Mouse (Mus musculus) frontal cortex, postnatal 10 days (tissue): Measurements from ENCODE around the gene Hist1h2ab.

ENCODE experiments used
- DNase-seq, 2 experiments: peaks; one replicate each; pipeline ENCODE4 v3.0.0; 2022; ENCODE audit warnings: low spot score in 2 of 2, mixed read lengths in 1 of 2

Hist1h2ab gene

DNA sequence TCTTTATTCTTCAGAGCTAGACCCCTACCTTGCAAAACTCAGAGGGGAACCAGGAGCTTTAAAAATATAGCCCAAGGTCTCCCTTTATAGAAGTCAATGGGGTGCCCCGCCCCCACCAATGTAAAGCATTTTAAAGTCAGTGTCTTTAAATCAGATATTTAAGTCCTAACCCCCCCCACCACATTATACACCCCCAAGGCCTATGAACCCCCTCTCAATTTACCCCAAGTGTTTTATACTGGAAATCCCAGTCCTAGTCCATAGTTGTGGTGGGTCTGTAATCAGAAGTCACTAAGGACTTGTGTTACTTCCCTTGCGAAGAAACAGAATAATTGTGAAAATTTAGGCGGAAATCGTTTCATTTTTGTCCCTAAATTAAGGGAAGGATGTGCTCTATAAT is 12.9 kb upstream of the Hist1h2ab start:
- DNase-seq, result no peak

DNA sequence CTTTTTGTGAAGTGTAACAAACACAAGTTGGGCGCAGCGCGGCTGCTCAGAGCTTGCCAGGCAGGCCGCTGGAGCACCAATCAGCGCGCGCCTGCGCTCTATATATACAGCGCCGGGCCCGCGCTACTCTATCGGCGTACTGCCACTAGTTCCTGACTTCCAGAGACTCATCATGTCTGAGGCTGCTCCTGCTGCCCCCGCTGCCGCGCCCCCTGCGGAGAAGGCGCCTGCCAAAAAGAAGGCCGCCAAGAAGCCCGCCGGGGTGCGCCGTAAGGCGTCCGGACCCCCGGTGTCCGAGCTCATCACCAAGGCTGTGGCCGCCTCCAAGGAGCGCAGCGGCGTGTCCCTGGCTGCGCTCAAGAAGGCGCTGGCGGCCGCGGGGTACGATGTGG is 12.3 kb upstream of the Hist1h2ab start, which contains the start of gene Hist1h1c:
Hist1h1c (plus strand) TSS at position 132 of the 392 bp plus-strand sequence.
- DNase-seq, result peak; percentile 87 to 88

DNA sequence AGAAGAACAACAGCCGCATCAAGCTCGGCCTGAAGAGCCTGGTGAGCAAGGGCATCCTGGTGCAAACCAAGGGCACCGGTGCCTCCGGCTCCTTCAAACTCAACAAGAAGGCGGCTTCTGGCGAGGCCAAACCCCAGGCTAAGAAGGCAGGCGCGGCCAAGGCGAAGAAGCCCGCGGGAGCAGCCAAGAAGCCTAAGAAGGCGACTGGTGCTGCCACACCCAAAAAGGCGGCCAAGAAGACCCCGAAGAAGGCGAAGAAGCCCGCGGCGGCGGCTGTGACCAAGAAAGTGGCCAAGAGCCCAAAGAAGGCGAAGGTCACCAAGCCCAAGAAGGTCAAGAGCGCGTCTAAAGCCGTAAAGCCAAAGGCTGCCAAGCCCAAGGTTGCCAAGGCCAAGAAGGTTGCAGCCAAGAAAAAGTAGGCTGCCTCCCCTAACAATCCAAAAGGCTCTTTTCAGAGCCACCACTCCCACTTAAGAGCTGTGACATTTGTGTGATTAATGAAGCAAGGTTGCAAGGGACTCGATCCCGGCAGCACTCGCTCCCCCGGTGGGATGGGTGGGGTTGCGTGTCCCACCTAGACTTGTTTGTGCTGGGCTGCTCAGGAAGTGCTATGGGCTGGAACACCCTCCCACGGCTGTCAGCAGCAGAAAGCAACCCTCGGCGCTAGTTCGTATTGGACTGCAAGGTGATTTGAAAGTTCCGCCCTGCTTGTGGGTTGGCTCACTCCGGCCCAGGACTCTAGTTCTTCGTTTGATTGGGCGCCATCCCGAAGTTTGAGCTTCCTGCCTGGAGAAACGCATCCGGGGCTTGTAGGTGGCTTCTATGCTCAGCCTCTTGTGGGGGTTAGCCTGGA is 11.6 kb upstream of the Hist1h2ab start:
- peak; percentile 89 to 91 for DNase-seq

DNA sequence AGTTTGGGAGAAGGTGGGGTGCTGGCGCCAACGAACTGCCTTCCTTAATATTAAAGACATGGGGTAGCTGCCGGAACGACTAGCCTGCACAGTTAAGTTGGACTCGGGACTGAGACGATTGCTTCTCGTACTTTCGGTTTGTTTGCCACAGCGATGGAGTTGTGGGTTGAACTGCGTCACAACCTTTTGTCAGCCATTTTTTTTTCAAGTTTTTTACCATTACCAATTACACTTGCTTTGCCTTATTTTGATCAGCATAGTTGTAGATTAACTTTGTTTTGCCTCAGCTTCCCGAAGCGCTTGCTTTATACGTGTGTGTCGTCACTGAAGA is 11.0 kb upstream of the Hist1h2ab start:
- DNase-seq, result no peak

DNA sequence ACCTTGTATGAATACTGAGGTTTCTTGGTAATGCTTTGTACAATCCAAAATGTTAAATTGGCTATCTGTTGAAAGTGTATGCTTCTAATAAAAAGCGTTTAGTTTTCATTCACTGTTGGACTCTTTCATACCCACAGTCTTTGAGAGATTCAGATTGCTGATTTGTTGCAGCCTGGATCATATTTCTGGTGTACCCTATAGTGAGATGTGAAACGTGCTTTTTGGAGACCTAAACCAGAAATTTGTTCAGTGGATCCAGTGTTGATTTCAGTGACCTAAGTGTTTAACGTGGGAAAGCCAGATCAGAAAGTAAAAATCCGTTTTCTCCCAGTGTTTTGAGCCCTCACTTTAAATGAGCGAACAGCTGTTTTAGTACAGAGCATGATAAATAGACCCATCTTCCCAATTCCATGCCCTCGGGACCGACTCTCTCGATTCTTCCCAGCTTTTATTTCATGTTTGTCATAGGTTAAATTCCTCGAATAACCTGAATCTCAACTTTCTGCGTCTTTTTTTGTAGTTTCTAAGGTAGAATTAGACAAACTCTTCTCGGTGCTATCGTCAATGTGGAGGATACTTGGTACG is 10.6 kb upstream of the Hist1h2ab start:
- DNase-seq, result no peak

DNA sequence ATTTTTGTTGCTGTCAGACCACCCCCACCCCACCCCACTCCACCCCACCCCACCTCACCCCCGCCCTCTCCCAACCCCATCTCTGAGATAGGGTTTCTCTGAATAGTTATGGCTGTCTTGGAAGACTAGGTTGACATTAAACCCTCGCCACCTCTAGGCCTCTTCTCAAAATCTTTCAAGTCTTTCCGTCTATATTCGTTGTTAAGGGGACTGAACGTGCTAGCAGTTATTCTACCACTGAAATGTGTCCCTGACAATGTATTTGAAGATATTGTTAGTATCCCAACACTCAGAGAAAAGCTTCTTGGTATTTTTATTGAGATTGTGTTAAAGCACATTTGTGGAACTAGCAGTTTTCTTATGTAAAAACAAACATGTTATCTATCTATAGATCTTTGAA is 10.0 kb upstream of the Hist1h2ab start:
- DNase-seq, result no peak

DNA sequence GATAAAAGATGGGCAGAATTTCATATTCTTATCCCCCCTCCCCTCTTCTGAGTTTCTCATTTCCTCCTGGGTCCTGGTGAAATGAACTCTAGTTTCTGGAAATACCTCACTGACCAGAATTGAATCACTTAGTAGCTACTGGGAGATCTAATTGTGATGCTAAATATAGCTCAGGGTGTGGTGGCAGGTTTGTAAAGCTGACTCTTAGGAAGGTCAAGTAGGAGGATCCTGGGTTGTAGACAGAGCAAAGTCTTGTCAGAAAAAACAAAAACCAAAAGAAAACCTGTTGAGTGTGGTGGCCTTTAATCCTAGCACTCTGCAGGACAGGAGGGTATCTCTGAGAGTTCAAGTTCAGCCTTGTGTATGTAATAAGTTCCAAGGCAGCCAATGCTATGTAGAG is 8.9 kb upstream of the Hist1h2ab start:
- no peak for DNase-seq

DNA sequence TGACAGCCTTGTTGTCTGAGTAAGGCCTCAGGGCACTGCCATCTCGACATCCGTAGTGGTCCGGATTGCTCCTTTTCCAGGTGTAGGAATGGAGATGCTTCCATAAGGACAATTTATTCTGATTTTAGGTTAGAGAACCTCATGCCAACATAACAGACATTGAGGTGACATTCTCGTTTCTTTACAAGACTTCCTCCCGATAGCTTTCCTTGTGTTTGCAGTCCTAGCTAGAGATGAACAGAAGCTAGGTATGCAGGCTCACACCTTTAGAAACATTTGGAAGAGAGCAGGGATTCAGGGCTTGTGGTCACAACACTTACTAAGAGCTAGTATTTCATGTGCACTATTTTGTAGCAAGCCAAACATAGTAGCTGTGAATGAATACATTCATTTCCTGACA is 7.7 kb upstream of the Hist1h2ab start:
- DNase-seq, result no peak

DNA sequence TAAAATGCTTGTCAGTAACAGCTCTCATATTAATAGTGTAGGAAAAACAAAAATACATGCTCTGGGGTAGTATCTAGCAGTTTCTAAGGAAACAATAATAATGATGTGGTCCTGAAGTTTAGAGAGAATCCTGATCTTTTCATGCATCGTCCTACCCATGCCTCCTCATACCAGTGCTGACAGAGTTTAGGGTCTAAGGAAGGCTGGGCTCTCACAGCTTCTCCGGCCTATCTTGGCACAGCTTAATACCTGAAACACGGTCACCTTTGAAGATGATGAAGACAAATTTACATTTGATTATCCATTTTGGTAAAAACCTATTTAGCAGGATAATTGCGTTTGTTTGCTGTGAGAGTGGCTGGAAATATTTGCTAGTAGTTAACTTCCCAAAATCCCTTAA is 7.0 kb upstream of the Hist1h2ab start:
- DNase-seq, result no peak

DNA sequence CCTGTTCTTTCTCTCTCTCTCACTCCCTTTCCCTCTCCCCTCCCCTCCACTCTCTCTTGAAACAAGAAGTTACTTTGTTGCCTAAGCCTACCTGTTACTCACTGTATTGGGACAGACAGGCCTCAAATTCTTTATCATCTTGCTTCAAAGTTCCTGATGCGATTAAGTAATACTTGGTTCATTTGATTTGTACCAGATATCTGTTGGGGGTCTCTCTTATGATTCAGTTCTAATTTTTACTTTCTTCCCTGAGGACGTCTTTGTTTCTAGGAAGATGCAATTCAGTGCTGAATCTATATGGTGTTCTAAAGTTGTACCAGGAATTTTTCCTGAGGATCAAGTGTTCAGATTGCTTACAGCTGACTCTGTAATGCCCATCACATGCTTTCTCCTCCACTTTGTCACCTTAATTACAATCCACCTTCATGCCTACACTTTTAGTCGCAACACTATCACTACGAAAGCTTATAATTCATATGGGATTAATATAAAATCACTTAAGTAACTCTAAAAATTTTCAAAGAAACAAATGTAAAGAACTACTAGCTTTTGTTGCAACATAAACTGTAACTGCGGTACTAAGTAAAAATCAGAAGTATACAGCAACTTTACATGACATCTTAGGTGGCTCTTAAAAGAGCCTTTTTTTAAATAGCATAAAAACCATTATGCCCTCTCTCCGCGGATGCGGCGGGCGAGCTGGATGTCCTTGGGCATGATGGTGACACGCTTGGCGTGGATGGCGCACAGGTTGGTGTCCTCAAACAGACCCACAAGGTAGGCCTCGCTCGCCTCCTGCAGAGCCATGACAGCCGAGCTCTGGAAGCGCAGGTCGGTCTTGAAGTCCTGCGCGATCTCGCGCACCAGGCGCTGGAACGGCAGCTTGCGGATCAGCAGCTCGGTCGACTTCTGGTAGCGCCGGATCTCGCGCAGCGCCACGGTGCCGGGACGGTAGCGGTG is 6.2 kb upstream of the Hist1h2ab start:
- DNase-seq, result no peak

DNA sequence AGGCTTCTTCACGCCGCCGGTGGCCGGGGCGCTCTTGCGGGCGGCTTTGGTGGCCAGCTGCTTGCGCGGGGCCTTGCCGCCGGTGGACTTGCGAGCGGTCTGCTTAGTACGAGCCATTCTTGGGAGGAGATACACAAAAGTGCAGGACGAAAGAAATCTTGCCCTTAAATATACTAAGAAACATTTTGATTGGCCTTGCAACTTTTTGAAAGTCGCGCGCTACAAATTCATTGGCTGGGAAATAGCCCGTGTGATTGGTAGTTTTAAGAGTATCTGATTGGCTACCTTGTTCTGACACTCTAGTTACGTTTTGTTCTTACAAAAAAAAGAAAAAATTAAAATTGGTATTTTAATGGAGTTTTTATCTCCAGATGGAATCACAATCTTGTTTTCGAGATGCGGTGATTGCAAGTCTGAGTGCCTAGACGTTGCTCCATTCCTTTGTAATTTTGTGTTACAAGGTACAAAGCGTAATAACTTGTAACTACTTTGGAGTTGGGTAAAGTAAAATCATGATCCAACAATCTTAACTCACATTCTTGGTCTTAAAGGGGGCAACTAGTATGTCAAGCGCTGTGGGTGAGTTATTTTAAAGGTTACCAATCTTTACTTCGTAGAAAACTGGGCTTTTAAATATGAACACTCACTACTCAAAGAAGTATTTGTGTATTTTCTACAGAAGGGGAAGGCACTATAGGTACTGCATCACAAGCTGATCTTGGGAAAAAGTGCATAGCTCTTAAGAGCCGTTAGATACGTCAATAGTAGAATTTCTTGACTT is 5.4 kb upstream of the Hist1h2ab start, which contains the start of gene Hist1h3c:
Hist1h3c (minus strand) TSS at position 222 of the 781 bp plus-strand sequence.
- DNase-seq, result peak; percentile 62 to 84

DNA sequence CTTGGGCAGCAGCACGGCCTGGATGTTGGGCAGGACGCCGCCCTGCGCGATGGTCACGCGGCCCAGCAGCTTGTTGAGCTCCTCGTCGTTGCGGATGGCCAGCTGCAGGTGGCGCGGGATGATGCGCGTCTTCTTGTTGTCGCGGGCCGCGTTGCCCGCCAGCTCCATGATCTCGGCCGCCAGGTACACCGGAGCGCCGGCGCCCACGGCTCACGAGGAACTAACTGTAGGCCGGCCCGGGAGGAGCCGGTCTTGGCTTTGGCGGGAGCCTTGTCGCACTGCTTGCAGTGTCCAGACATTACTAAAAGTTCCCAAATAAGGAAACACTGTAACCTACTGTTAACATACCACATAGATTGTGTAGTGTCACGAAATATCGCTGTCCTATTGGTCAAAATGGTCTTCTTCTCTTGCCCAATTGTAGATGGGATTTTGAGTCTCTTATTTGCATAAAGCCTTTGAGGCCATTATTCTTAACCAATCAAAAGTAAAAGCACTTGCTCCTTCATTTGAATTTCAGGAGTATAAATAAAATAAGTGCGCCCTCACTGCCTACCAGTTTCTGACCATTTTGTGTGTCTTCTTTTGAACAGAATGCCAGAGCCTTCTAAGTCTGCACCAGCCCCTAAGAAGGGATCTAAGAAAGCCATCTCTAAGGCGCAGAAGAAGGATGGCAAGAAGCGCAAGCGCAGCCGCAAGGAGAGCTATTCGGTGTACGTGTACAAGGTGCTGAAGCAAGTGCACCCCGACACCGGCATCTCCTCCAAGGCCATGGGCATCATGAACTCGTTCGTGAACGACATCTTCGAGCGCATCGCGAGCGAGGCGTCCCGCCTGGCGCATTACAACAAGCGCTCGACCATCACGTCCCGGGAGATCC is 4.5 kb upstream of the Hist1h2ab start, which contains the start of gene Hist1h2bb:
Hist1h2bb (plus strand) TSS at position 534 of the 880 bp plus-strand sequence.
- peak; percentile 71 to 77 for DNase-seq

DNA sequence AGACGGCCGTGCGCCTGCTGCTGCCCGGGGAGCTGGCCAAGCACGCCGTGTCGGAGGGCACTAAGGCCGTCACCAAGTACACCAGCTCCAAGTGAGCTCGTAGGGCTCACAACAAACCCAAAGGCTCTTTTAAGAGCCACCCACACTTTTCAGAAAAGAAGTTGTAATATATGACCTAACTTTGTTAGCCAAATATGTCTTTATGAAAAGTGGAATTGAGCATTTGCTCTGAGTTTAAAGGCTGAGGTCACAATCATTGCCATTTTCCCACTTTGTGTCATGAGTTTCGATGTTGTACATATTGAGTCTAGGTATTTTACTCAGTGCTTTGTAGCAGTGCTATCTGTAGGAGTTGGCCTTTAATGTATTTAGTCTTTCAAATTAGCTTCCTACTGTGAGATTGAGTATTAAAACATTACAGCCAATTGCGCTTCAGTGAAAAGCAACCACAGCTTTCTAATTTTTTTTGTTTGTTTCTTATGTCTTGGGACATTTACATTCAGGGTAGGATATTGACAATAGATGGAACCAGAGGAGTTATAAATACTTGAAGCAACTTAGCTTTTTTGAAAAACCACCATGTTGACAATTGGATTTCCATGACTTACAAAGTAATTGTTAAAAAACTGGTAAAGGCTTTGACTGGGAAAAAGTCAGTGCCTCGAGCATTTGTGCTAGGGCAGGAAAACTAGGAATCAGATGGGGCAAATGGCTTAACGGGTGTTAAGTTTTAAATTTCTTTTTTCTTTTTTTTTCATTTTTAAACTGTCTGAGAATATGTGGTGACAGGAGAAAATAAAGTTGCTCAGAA is 3.6 kb upstream of the Hist1h2ab start:
- DNase-seq, result no peak

DNA sequence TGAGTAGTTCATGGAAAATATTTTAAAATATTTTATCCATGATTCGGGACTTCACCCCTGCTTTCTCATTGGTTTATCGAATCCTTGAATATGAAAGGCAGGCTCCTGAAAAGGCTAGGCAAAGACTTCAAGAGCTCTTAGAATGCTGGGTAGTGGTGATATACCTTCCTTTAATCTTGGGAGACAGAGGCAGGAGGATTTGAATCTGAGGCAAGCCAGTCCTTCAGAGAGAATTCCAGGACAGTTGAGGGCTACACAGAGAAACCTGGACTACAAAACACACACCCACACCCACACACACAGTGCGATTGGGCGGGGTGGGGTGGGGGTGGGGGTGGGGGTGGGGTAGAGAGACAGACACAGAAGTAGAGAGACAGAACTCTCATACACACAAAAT is 3.0 kb upstream of the Hist1h2ab start:
- DNase-seq, result no peak

DNA sequence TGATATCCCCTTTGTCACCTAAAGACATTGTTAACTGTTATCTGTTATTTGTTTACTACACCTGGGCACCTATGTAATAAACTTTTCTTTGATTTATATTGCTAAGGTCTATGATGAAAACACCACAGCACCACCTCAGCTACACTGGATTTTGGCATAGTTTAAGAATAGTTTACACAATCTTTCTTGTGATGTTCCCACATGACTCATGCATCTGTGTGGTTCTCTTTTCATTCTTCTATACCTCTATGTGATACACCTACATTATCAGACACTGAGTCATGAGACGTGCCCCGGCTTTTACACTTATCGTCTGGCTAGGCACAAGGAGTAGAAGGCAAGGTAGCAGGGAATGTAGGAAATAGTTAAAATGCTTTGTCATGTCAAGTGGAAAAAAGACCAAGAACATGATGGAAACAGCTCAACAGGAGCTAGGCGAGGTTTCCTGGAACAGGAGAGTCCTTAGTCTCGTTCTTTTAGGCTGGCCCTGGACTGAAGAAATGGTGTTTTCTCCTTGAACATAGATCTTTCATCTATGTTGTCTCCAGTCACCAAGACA is 1.3 kb upstream of the Hist1h2ab start:
- DNase-seq, result no peak

DNA sequence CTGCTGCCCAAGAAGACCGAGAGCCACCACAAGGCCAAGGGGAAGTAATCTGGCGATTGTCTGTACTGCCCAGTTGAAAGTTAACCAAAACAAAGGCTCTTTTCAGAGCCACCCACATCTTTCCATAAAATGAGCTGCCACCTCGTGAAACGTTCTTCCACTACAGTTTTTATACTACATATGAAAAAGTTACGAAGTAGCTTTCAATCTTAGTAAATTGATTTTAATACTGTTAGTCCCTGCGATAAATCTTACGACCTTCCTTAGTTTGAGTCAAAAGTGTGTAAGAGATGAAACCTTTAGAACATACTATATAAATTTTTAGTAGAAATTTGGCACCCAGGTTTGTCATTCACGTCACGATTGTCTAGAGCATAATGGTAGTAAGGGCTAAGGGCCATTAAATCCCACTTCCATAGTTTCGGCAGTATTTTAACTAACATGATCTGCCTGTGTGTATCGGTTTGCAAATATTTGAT is 591 bp downstream of the Hist1h2ab start:
- no peak for DNase-seq

DNA sequence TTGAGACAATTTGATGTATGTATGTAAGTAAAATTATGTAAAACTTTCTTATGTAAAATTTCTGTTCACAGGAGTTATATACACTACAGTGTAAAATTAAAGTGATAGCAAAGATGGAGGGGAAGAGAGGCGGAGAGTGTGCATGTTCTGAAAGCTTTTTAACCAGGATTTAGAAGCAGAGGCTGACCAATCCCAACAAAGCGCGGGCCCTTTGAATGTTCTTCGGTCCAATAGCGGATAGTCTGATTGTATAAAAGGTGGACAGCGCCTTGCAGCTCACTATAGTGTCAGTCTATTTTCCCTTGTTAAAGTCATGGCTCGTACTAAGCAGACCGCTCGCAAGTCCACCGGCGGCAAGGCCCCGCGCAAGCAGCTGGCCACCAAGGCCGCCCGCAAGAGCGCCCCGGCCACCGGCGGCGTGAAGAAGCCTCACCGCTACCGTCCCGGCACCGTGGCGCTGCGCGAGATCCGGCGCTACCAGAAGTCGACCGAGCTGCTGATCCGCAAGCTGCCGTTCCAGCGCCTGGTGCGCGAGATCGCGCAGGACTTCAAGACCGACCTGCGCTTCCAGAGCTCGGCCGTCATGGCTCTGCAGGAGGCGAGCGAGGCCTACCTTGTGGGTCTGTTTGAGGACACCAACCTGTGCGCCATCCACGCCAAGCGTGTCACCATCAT is 1.3 kb downstream of the Hist1h2ab start, which contains the start of gene Hist1h3b:
Hist1h3b (plus strand) TSS at position 201 of the 675 bp plus-strand sequence.
- DNase-seq, result peak; percentile 82 to 90

DNA sequence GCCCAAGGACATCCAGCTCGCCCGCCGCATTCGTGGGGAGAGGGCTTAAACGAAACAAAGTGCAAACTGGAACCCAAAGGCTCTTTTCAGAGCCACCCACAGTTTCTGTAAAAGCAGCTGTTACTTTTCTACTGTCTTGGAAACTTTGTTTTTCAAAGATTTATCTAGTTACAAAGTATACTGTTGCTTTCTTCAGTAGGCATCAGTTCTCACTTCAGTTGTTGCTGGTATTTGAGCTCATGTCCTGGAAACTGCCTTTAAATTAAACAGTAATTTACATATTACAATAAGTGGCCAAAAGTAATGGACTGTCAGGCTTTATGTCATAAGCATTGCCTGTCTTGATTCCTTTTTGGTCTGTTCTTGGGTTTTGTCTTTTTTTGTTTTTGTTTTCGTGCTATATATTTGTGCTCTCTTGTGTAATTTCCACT is 1.8 kb downstream of the Hist1h2ab start:
- DNase-seq, result no peak
